Mouse (Mus musculus) liver, adult 2 months (tissue): ENCODE data around the gene Rbfox3. TPM values are rescaled to one million over a fixed set of nuclear protein-coding genes. Genes with fewer than 3 reads are reported as not detected.

Source experiments
- DNase-seq: peaks from one replicate; pipeline ENCODE4 v3.0.0-alpha.2; 2011; ENCODE audit warnings: low read depth, low spot score; ENCODE audit errors: extremely low read depth
- H3K27ac ChIP-seq: fragments of 200-500 bp; replicated peaks from 2 replicates; pipeline ENCODE4 v1.5.1; 2012; ENCODE audit warnings: low read depth, mild to moderate bottlenecking, control low read depth, inconsistent platforms, low read length; ENCODE audit not compliant: insufficient read depth
- H3K27me3 ChIP-seq: fragments of 200-500 bp; 2 replicates; pipeline ENCODE4 v1.6.1; 2012; ENCODE audit warnings: mild to moderate bottlenecking, moderate library complexity, low read length, inconsistent platforms; ENCODE audit not compliant: control insufficient read depth, insufficient read depth
- H3K36me3 ChIP-seq: fragments of 200-500 bp; 2 replicates; pipeline ENCODE4 v1.6.1; 2012; ENCODE audit warnings: low read length, inconsistent platforms; ENCODE audit not compliant: control insufficient read depth, insufficient read depth
- H3K4me1 ChIP-seq: fragments of 200-500 bp; 2 replicates; pipeline ENCODE4 v1.6.1; 2011; ENCODE audit warnings: low read length; ENCODE audit not compliant: control insufficient read depth, insufficient read depth
- H3K4me3 ChIP-seq: fragments of 200-500 bp; 2 replicates; pipeline ENCODE4 v1.5.1; 2011; ENCODE audit warnings: low read depth, mild to moderate bottlenecking, control low read depth, low read length, moderate library complexity; ENCODE audit not compliant: insufficient read depth
- H3K79me2 ChIP-seq: fragments of 200-500 bp; 2 replicates; pipeline ENCODE4 v1.6.1; 2012; ENCODE audit warnings: inconsistent platforms, mild to moderate bottlenecking, low read length, moderate library complexity; ENCODE audit not compliant: control insufficient read depth, insufficient read depth
- H3K9ac ChIP-seq: fragments of 200-500 bp; 2 replicates; pipeline ENCODE4 v1.6.1; 2012; ENCODE audit warnings: low read depth, mild to moderate bottlenecking, control low read depth, inconsistent platforms, low read length
- CTCF ChIP-seq: fragments of 200-500 bp; IDR thresholded peaks from 2 replicates; pipeline ENCODE4 v1.5.1; 2011; ENCODE audit warnings: low read depth, low read length, control low read depth
- POLR2A ChIP-seq: fragments of 200-500 bp; IDR thresholded peaks from 2 replicates; pipeline ENCODE4 v1.6.1; 2011; ENCODE audit warnings: low read length, control low read depth; ENCODE audit not compliant: insufficient read depth; ENCODE audit errors: extremely low read depth
- WGBS: fragments of 180-500 bp; shearing (Covaris S2); methylation state at CpG from one replicate; pipeline ENCODE4 v1.1.7; 2018; 5-methylcytosine and 5-hydroxymethylcytosine counted together
- polyA plus RNA-seq: library from polyadenylated mRNA; depleted of rRNA; stranded (reverse); fragments of >200 nt; gene quantifications from 2 replicates; pipeline ENCODE4 v1.2.3, GENCODE M21; 2012
- total RNA-seq: library from RNA; depleted of rRNA; stranded (reverse); fragments of >200 nt; gene quantifications from 2 replicates; pipeline ENCODE4 v1.2.3, GENCODE M21; 2014

Rbfox3 gene
- total and polyA plus RNA-seq, 2 experiments = 0.28 to 0.44 TPM

DNA sequence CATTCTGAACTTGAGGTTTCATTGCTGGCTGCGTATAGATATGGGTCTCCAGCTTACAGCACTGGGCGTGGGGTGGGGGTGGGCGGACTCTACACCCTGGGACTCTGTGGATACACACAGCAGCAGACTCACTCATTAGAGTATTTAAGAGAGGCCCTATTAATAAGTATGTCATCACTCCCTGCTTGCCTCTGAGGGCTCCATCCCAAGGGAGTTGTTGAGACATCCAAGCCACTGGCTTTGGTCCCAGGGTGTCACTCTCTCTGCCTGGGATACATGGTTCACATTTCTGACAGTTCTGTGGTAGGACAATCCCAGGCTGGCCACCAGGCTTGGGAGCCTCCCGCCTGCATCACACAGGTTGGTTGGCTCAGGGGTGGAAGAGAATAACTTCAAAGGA is 174.4 kb downstream of the Rbfox3 start:
- Histone ChIP-seq H3K9ac (no peak overlapping the region), H3K4me3 (no peak overlapping the region), H3K36me3 (no peaks in the 10 kb centered on the region), H3K27me3 (no peaks in the 10 kb centered on the region), H3K4me1 (no peaks in the 10 kb centered on the region), H3K27ac (no peak overlapping the region), H3K79me2 (no peaks in the 10 kb centered on the region)
- WGBS = 93% methylated on average over 4 of the region's 4 CpGs
- TF ChIP-seq POLR2A (no peak), CTCF (no peak)
- DNase-seq = no peak

DNA sequence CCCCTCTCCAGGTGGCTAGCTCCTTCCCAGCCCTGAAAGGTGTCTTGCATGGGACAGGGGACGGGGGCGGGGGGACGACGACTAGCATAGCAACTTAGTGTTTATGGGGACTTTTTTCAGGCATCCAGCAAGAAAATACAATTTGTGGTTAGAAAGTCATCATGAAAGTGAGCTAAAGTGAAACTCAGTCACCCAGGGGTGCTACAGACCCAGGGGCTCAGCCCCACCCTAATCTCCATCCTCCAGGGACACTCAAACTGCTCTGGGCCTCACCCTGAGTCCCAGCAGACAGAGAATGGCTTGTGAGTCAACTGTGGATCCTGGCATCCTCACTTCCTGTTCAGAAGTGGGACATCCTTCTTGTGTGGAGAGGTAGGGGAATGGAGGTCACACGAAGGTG is 179.7 kb downstream of the Rbfox3 start:
- TF ChIP-seq POLR2A (no peak), CTCF (no peak)
- no peaks in the 10 kb centered on the region for H3K79me2 ChIP-seq
- H3K4me1 ChIP-seq = peaks cover 10% of the 10 kb centered on the region
- H3K27ac ChIP-seq = no peak overlapping the region
- no peak for DNase-seq
- no peak overlapping the region for H3K4me3 ChIP-seq
- no peaks in the 10 kb centered on the region for H3K36me3 ChIP-seq
- no peak overlapping the region for H3K9ac ChIP-seq
- H3K27me3 ChIP-seq = no peaks in the 10 kb centered on the region
- WGBS = 84% methylated on average over 5 of the region's 5 CpGs

DNA sequence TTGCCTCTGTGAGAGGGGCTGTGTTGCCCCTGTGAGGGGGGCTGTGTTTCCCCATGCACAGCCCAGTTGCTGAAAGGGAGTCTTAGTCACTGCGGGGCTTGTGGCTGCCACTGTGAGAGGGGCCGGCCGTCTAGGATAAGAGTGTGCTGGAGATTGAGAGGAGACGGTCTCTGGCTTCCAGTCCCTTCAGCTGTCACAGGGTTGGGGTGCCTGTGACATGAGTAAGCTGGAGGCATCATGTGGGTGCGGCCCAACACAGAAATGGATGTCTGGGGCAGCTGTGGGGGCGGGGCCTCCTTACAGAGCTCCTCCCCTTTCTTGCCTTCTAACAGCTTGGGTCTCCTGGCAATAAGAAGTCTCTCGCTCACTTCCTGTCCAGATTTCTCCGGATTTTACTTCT is 182.0 kb downstream of the Rbfox3 start:
- 72% methylated on average over 8 of the region's 8 CpGs for WGBS
- no peak for TF ChIP-seq POLR2A
- TF ChIP-seq CTCF = no peak
- H3K9ac ChIP-seq = no peak overlapping the region
- no peak overlapping the region for H3K4me3 ChIP-seq
- H3K27ac ChIP-seq = no peak overlapping the region
- peaks cover 24% of the 10 kb centered on the region for H3K4me1 ChIP-seq
- no peaks in the 10 kb centered on the region for H3K27me3 ChIP-seq
- no peak for DNase-seq
- no peaks in the 10 kb centered on the region for H3K79me2 ChIP-seq
- no peaks in the 10 kb centered on the region for H3K36me3 ChIP-seq

DNA sequence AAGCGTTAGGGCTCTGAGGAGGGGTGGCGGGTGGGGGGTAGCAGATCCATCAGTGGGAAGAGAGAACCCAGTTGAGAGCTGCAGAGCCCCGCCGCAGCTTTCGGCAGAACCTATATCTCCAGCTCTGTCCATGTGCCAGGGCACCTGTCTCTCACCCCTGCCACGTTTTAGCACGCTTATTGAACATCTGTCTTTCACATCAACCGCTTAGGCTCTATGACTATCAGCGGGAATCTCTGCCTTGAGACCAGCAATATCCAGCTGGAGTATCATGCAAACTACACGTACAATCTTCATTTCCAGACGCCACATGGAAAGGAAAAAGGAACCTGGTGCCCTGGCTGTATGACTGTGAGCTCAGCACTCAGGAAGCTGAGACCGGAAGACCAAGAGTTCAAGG is 182.6 kb downstream of the Rbfox3 start:
- no peaks in the 10 kb centered on the region for H3K79me2 ChIP-seq
- no peak overlapping the region for H3K4me3 ChIP-seq
- H3K36me3 ChIP-seq = no peaks in the 10 kb centered on the region
- TF ChIP-seq CTCF (no peak), POLR2A (no peak)
- WGBS = 86% methylated on average over 12 of the region's 12 CpGs
- no peaks in the 10 kb centered on the region for H3K27me3 ChIP-seq
- DNase-seq = no peak
- no peak overlapping the region for H3K27ac ChIP-seq
- peaks cover 30% of the 10 kb centered on the region for H3K4me1 ChIP-seq
- H3K9ac ChIP-seq = no peak overlapping the region

DNA sequence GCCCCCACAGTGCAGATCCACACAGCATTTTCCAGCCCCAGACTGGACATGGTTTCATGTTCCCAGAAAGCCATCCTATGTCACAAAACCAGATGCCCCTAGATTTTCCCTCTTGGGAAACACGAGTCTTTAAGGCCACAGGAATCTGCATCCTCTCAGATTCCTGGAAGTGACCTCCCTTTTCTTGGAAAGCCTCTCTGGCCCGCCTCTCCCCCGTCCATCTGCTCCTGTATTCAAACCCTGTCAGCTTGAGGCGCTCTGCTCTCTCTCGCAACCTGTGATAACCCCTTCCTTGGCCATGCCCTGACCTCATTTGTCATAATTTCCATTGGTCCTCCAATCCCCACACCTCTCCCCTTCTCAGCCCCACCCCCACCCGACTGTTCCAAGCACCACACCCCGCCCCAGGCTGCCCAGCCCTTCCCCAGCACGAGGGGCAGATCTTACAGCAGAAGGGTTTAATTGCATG is 183.3 kb downstream of the Rbfox3 start:
- peak; percentile 41 for DNase-seq

DNA sequence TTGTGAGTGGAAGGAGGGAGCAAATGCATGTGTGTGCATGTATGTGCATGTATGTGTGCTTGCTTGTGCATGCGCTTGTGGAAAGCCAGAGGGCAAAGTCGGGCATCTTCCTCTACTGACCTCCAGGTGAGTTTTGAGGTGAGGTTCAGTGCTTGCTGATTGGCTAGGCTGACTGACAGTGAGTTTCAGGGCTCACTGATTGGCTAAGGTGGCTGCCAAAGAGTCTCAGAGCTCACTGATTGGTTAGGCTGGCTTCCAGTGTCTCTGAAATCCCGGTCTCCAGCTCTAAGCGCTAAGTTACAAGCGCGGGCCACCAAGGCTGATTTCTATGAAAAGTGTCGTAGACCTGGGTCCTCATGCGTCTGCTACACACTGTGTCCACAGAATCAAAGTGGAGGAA is 185.0 kb downstream of the Rbfox3 start:
- TF ChIP-seq POLR2A (no peak), CTCF (no peak)
- Histone ChIP-seq H3K27ac (peak overlapping the region; percentile 71; the same call in 1 of the 2 replicates), H3K79me2 (no peaks in the 10 kb centered on the region), H3K36me3 (no peaks in the 10 kb centered on the region), H3K9ac (no peak overlapping the region), H3K27me3 (no peaks in the 10 kb centered on the region), H3K4me3 (no peak overlapping the region), H3K4me1 (peaks cover 36% of the 10 kb centered on the region)
- peak; percentile 83 for DNase-seq
- WGBS = 28% methylated on average over 8 of the region's 8 CpGs

More for the DNA sequence above, 183.3 kb downstream of the Rbfox3 start:
- no peaks in the 10 kb centered on the region for H3K36me3 ChIP-seq
- H3K4me3 ChIP-seq = no peak overlapping the region
- TF ChIP-seq CTCF = no peak
- TF ChIP-seq POLR2A = no peak
- 37% methylated on average over 8 of the region's 8 CpGs for WGBS
- no peaks in the 10 kb centered on the region for H3K79me2 ChIP-seq
- peak overlapping the region; percentile 9 for H3K27ac ChIP-seq
- H3K4me1 ChIP-seq = peaks cover 36% of the 10 kb centered on the region
- H3K27me3 ChIP-seq = no peaks in the 10 kb centered on the region
- no peak overlapping the region; the same call in 1 of the 2 replicates for H3K9ac ChIP-seq
